Mouse (Mus musculus) kidney, adult 2 months (tissue): ENCODE results near the gene Gpr62. TPM values are rescaled to one million over a fixed set of nuclear protein-coding genes. Genes with fewer than 3 reads are reported as not detected.
"Not testable (repeated sequence)": the region's sequence is repeated elsewhere in the genome, so short reads cannot be mapped to it uniquely, and the experiment has no call there.

Source experiments
- DNase-seq: peaks from one replicate; pipeline ENCODE4 v3.0.0; 2021
- H3K27ac ChIP-seq: fragments of 200-500 bp; 2 replicates; pipeline ENCODE4 v1.5.1; 2012; ENCODE audit warnings: low read depth, low read length, control low read depth, inconsistent platforms; ENCODE audit not compliant: insufficient read depth
- H3K27me3 ChIP-seq: fragments of 200-500 bp; replicated peaks from 2 replicates; pipeline ENCODE4 v1.6.1; 2012; ENCODE audit warnings: mild to moderate bottlenecking, moderate library complexity, low read length, inconsistent platforms; ENCODE audit not compliant: control insufficient read depth, insufficient read depth
- H3K36me3 ChIP-seq: fragments of 200-500 bp; 2 replicates; pipeline ENCODE4 v1.6.1; 2012; ENCODE audit warnings: mild to moderate bottlenecking, moderate library complexity, low read length, inconsistent platforms; ENCODE audit not compliant: control insufficient read depth, insufficient read depth
- H3K4me1 ChIP-seq: fragments of 200-500 bp; 2 replicates; pipeline ENCODE4 v1.6.1; 2011; ENCODE audit warnings: low read length; ENCODE audit not compliant: control insufficient read depth, insufficient read depth
- H3K4me3 ChIP-seq: fragments of 200-500 bp; 2 replicates; pipeline ENCODE4 v1.5.1; 2011; ENCODE audit warnings: mild to moderate bottlenecking, low read depth, low read length, control low read depth; ENCODE audit not compliant: insufficient read depth
- CTCF ChIP-seq: fragments of 200-500 bp; conservative IDR thresholded peaks from 2 replicates; pipeline ENCODE4 v1.5.1; 2011; ENCODE audit warnings: low read depth, mild to moderate bottlenecking, control low read depth, low read length, moderate library complexity, mixed read lengths; ENCODE audit not compliant: insufficient read depth, insufficient read length
- POLR2A ChIP-seq: fragments of 200-500 bp; IDR thresholded peaks from one replicate; pipeline ENCODE4 v1.6.1; 2011; ENCODE audit warnings: low read depth, low read length, control low read depth
- WGBS: fragments of 180-500 bp; shearing (Covaris S2); methylation state at CpG from one replicate; pipeline ENCODE4 v1.1.7; 2018; 5-methylcytosine and 5-hydroxymethylcytosine counted together
- polyA plus RNA-seq: library from polyadenylated mRNA; depleted of rRNA; stranded (reverse); fragments of >200 nt; gene quantifications from 2 replicates; pipeline ENCODE4 v1.2.3, GENCODE M21; 2012

The Gpr62 gene
- polyA plus RNA-seq, 1 experiment, result not detected

DNA sequence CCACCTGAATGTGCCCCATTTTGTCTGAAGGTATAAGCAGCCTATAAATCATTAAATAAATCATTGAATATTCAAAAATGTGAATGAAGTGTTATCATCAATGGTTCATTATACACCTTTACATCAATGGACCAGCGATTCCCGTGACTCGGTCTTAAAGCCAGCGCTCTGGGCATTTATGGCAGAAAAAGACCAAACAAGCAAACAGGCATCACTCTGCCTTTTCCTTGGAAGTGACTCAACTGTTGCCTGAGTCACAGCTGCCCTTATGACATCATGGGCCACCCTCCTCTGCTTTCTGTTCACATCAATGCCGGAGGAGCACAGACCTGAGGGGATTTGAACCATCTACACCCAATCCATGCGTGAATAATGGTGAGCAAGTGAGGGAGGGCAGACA is 33.9 kb upstream of the Gpr62 start, which contains the start of gene Iqcf1:
Gene Iqcf1 (plus strand): TSS at position 301 of the 400 bp plus-strand sequence.
- TF ChIP-seq CTCF (no peak), POLR2A (no peak)
- no peaks in the 10 kb centered on the region for H3K36me3 ChIP-seq
- H3K27me3 ChIP-seq, result no peaks in the 10 kb centered on the region
- H3K27ac ChIP-seq, result no peak within 1 kb of the TSS
- H3K4me1 ChIP-seq, result no peaks in the 10 kb centered on the region
- DNase-seq, result no peak
- WGBS, result 93% methylated on average over 6 of the region's 6 CpGs
- no peak within 1 kb of the TSS for H3K4me3 ChIP-seq

DNA sequence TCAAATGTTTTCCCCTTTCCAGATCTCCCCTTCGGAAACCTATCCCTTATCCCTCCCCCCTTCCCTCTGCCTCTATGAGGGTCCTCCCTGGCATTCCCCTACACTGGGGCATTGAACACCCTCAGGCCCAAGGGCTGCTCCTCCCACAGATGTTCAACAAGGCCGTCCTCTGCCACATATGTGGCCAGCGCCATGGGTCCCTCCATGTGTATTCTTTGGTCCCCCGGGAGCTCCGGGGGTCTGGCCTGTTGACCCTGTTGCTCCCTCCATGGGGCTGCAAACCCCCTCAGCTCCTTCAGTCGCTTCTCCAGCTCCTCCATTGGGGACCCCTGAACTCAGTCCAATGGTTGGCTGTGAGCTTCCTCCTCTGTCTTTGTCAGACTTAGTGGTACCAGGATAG is 21.9 kb upstream of the Gpr62 start:
- not testable (repeated sequence) for H3K27me3 ChIP-seq, H3K4me1 ChIP-seq, H3K27ac ChIP-seq, H3K36me3 ChIP-seq, H3K4me3 ChIP-seq, DNase-seq
- WGBS, result 86% methylated on average over 6 of the region's 6 CpGs

DNA sequence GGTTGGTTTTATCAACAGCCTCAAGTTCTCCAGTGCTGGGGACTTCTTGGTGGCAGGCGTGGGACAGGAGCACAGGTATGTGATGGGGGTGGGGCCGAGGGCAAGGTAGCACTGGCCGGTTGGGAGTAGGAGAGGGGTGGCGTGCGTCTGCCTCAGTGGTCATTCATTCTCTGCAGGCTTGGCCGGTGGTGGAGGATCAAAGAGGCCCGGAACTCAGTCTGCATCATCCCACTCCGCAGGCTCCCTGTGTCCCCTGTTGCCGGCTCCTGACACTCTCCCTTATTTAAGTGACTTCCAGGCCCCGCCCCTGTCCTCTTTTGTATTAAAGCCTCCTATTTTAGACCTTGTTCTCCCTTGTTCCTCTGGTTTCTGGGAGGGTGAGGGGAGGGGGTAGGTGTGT is 19.3 kb upstream of the Gpr62 start:
- peaks cover 2% of the 10 kb centered on the region for H3K36me3 ChIP-seq
- H3K4me3 ChIP-seq, result no peak overlapping the region
- no peaks in the 10 kb centered on the region for H3K27me3 ChIP-seq
- no peaks in the 10 kb centered on the region for H3K4me1 ChIP-seq
- H3K27ac ChIP-seq, result no peak overlapping the region
- TF ChIP-seq CTCF, result no peak
- TF ChIP-seq POLR2A, result no peak
- 80% methylated on average over 10 of the region's 10 CpGs for WGBS
- no peak for DNase-seq

DNA sequence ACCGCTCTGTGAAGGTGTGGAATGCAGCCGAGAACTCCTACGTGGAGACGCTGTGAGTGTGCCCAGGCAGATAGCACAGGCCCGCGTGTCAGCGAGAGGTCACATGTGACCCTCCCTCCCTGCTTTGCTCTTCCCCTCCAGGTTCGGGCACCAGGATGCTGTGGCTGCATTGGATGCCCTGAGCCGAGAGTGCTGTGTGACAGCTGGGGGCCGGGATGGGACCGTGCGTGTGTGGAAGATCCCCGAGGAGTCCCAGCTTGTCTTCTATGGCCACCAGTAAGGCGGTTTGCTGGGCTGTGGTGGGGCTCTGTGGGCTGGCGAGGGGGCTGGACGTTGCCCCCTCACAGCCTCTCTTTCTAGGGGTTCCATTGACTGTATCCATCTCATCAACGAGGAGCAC is 17.9 kb upstream of the Gpr62 start:
- no peak for DNase-seq
- 91% methylated on average over 17 of the region's 17 CpGs for WGBS
- H3K4me1 ChIP-seq, result no peaks in the 10 kb centered on the region
- H3K4me3 ChIP-seq, result no peak overlapping the region
- H3K27me3 ChIP-seq, result no peaks in the 10 kb centered on the region
- H3K27ac ChIP-seq, result no peak overlapping the region
- no peak for TF ChIP-seq CTCF
- TF ChIP-seq POLR2A, result no peak
- peaks cover 2% of the 10 kb centered on the region for H3K36me3 ChIP-seq

DNA sequence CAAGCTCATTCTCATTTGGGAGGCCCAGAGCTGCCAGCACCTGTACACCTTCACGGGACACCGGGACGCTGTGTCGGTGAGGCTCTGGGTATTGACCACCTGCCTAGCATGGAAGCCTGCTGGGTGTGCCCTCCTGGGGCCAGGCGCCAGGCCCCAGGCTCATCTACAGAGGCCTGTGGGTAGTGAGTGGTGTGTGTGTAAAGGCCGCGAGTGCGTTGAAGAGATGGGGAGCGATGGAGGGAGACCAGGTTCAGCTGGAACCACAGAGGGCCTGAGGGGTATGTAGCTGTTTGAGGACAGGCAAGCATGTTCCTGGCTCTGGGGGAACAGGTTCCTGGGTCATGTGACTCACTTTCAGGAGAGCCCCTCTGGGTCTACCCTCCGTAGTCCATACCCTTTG is 17.4 kb upstream of the Gpr62 start:
- H3K4me3 ChIP-seq, result no peak overlapping the region
- WGBS, result 98% methylated on average over 10 of the region's 10 CpGs
- peaks cover 2% of the 10 kb centered on the region for H3K36me3 ChIP-seq
- no peak for DNase-seq
- H3K27ac ChIP-seq, result no peak overlapping the region
- TF ChIP-seq CTCF, result no peak
- TF ChIP-seq POLR2A, result no peak
- 0 out of 2 replicates have a peak, but pooled peaks cover under 1% of the 10 kb centered on the region for H3K4me1 ChIP-seq
- no peaks in the 10 kb centered on the region for H3K27me3 ChIP-seq

DNA sequence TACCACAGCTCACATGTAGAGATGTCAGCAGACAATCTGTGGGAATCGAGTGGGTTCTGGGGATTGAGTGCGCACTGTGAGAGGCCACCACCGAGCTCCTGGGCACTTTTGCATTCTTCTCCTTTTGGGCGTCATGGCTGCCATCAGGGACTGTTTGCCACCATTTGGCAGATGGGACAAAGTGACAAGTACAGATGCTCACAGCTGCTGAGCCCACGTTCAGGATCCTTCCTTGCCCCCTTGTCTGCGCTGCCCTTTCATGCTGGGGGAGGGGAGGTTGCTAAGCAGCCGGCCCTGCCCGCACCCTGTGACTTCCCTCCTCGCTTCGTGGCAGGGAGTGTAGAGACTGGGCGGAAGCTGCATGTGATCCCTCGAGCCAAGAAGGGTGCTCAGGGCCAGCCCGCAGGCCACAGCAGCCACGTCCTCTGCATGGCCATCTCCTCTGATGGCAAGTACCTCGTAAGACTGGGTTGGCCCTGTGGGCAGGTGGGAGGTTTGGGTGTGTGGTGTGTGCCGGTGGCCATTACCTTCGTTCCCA is 16.9 kb upstream of the Gpr62 start:
- no peak overlapping the region for H3K27ac ChIP-seq
- peaks cover 2% of the 10 kb centered on the region for H3K36me3 ChIP-seq
- H3K4me3 ChIP-seq, result no peak overlapping the region
- no peak for DNase-seq
- no peaks in the 10 kb centered on the region for H3K27me3 ChIP-seq
- TF ChIP-seq CTCF (no peak), POLR2A (no peak)
- 0 out of 2 replicates have a peak, but pooled peaks cover 5% of the 10 kb centered on the region for H3K4me1 ChIP-seq
- WGBS, result 86% methylated on average over 17 of the region's 17 CpGs

DNA sequence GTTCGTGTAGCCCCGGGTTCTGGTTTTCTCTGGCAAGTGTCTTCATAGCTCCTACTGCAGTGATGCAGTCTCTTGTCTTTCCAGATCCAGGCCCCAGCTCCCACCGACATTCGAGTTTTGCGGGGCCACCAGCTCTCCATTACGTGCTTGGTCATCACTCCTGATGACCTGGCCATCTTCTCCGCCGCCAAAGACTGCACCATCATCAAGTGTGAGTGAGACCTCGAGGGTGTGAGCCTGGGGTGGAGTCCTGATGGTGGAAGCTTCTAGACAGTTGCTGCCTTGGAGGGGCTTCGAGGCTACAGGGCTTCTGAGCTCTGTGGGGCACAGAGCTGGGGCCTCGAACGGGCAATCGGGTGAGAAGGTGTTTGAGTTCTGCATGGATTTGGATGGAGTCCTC is 15.9 kb upstream of the Gpr62 start:
- Histone ChIP-seq H3K4me3 (no peak overlapping the region), H3K36me3 (peaks cover 2% of the 10 kb centered on the region), H3K27ac (no peak overlapping the region), H3K4me1 (0 out of 2 replicates have a peak, but pooled peaks cover 5% of the 10 kb centered on the region), H3K27me3 (no peaks in the 10 kb centered on the region)
- no peak for TF ChIP-seq CTCF
- TF ChIP-seq POLR2A, result no peak
- 91% methylated on average over 13 of the region's 13 CpGs for WGBS
- no peak for DNase-seq
